Mouse (Mus musculus): Measurements from ENCODE around the gene Slain1. TPM values are rescaled to one million over a fixed set of nuclear protein-coding genes. Genes with fewer than 3 reads are reported as not detected.

The Slain1 gene
- polyA plus RNA-seq, 1 experiment from 2014 or later, result 4.6 TPM

- DNase-seq (ENCODE audit: low spot score), result no peak
- Histone ChIP-seq H3K36me3 (peaks cover 7% of the 10 kb centered on the region; the same call in 1 of the 2 replicates), H3K27ac (replicated peaks) (peak overlapping the region; percentile 70; the same call in 1 of the 2 replicates), H3K4me1 (peaks cover 53% of the 10 kb centered on the region), H3K9me3 (replicated peaks) (no peaks in the 10 kb centered on the region), H3K4me3 (no peak overlapping the region), H3K27me3 (ENCODE audit: low read depth, poor library complexity, severe bottlenecking) (no peaks in the 10 kb centered on the region)
- WGBS, result 66% methylated on average over 7 of the region's 7 CpGs
Measured at GRCm38 (mm10) chr14:103680285-103680819, 30.3 kb downstream of the Slain1 start.

GRCm38 (mm10) chr14:103682633-103683390, 32.8 kb downstream of the Slain1 start:
- Histone ChIP-seq H3K4me1 (peaks cover 53% of the 10 kb centered on the region), H3K36me3 (peaks cover 16% of the 10 kb centered on the region), H3K27ac (replicated peaks) (no peak overlapping the region), H3K9me3 (replicated peaks) (no peaks in the 10 kb centered on the region), H3K4me3 (no peak overlapping the region), H3K27me3 (ENCODE audit: low read depth, poor library complexity, severe bottlenecking) (no peaks in the 10 kb centered on the region)
- 65% methylated on average over 9 of the region's 9 CpGs for WGBS
- DNase-seq (ENCODE audit: low spot score), result no peak

- DNase-seq (ENCODE audit: low spot score), result no peak
- Histone ChIP-seq H3K9me3 (replicated peaks) (no peaks in the 10 kb centered on the region), H3K36me3 (peaks cover 40% of the 10 kb centered on the region), H3K27ac (replicated peaks) (no peak overlapping the region), H3K27me3 (ENCODE audit: low read depth, poor library complexity, severe bottlenecking) (no peaks in the 10 kb centered on the region), H3K4me3 (no peak overlapping the region), H3K4me1 (peaks cover 16% of the 10 kb centered on the region)
- WGBS, result 82% methylated on average over 2 of the region's 2 CpGs
Measured at GRCm38 (mm10) chr14:103686994-103687393, 37.0 kb downstream of the Slain1 start.

- H3K9me3 ChIP-seq (replicated peaks), result no peaks in the 10 kb centered on the region
- H3K27ac ChIP-seq (replicated peaks), result no peak overlapping the region
- H3K4me1 ChIP-seq, result no peaks in the 10 kb centered on the region
- no peaks in the 10 kb centered on the region for H3K27me3 ChIP-seq (ENCODE audit: low read depth, poor library complexity, severe bottlenecking)
- H3K36me3 ChIP-seq, result peaks cover 56% of the 10 kb centered on the region
- no peak overlapping the region for H3K4me3 ChIP-seq
- DNase-seq (ENCODE audit: low spot score), result peak; percentile 51
- 47% methylated on average over 1 of the region's 1 CpGs for WGBS
Measured at GRCm38 (mm10) chr14:103694295-103694694, 44.3 kb downstream of the Slain1 start.

GRCm38 (mm10) chr14:103695620-103696019, 45.6 kb downstream of the Slain1 start:
- no peak for DNase-seq (ENCODE audit: low spot score)
- H3K27me3 ChIP-seq (ENCODE audit: low read depth, poor library complexity, severe bottlenecking), result no peaks in the 10 kb centered on the region
- H3K36me3 ChIP-seq, result peaks cover 60% of the 10 kb centered on the region
- H3K27ac ChIP-seq (replicated peaks), result no peak overlapping the region
- H3K4me1 ChIP-seq, result no peaks in the 10 kb centered on the region
- H3K4me3 ChIP-seq, result no peak overlapping the region
- no peaks in the 10 kb centered on the region for H3K9me3 ChIP-seq (replicated peaks)
- WGBS, result 83% methylated on average over 3 of the region's 3 CpGs

GRCm38 (mm10) chr14:103697101-103697500, 47.1 kb downstream of the Slain1 start:
- H3K36me3 ChIP-seq, result peaks cover 58% of the 10 kb centered on the region
- WGBS, result 89% methylated on average over 7 of the region's 7 CpGs
- no peak for DNase-seq (ENCODE audit: low spot score)
- no peak overlapping the region for H3K27ac ChIP-seq (replicated peaks)
- no peaks in the 10 kb centered on the region for H3K9me3 ChIP-seq (replicated peaks)
- H3K27me3 ChIP-seq (ENCODE audit: low read depth, poor library complexity, severe bottlenecking), result no peaks in the 10 kb centered on the region
- H3K4me1 ChIP-seq, result no peaks in the 10 kb centered on the region
- no peak overlapping the region for H3K4me3 ChIP-seq

- DNase-seq (ENCODE audit: low spot score), result no peak
- Histone ChIP-seq H3K36me3 (peaks cover 77% of the 10 kb centered on the region), H3K27ac (replicated peaks) (no peak overlapping the region), H3K27me3 (ENCODE audit: low read depth, poor library complexity, severe bottlenecking) (no peaks in the 10 kb centered on the region), H3K9me3 (replicated peaks) (no peaks in the 10 kb centered on the region), H3K4me3 (no peak overlapping the region), H3K4me1 (no peaks in the 10 kb centered on the region)
- 96% methylated on average over 6 of the region's 6 CpGs for WGBS
Measured at GRCm38 (mm10) chr14:103699308-103699707, 49.3 kb downstream of the Slain1 start.

- Histone ChIP-seq H3K9me3 (replicated peaks) (no peaks in the 10 kb centered on the region), H3K4me3 (no peak overlapping the region), H3K36me3 (peaks cover 73% of the 10 kb centered on the region), H3K27me3 (ENCODE audit: low read depth, poor library complexity, severe bottlenecking) (no peaks in the 10 kb centered on the region), H3K27ac (replicated peaks) (no peak overlapping the region), H3K4me1 (no peaks in the 10 kb centered on the region)
- no peak for DNase-seq (ENCODE audit: low spot score)
- 97% methylated on average over 18 of the region's 18 CpGs for WGBS
Measured at GRCm38 (mm10) chr14:103702516-103702915, 52.5 kb downstream of the Slain1 start.

GRCm38 (mm10) chr14:103704771-103705170, 54.7 kb downstream of the Slain1 start:
- Histone ChIP-seq H3K36me3 (peaks cover 57% of the 10 kb centered on the region), H3K4me3 (no peak overlapping the region), H3K4me1 (no peaks in the 10 kb centered on the region), H3K27ac (replicated peaks) (no peak overlapping the region), H3K27me3 (ENCODE audit: low read depth, poor library complexity, severe bottlenecking) (no peaks in the 10 kb centered on the region), H3K9me3 (replicated peaks) (no peaks in the 10 kb centered on the region)
- WGBS, result 87% methylated on average over 13 of the region's 13 CpGs
- no peak for DNase-seq (ENCODE audit: low spot score)

- no peak for DNase-seq (ENCODE audit: low spot score)
- Histone ChIP-seq H3K36me3 (peaks cover 54% of the 10 kb centered on the region), H3K27ac (replicated peaks) (no peak overlapping the region), H3K27me3 (ENCODE audit: low read depth, poor library complexity, severe bottlenecking) (no peaks in the 10 kb centered on the region), H3K4me3 (no peak overlapping the region), H3K4me1 (no peaks in the 10 kb centered on the region), H3K9me3 (replicated peaks) (no peaks in the 10 kb centered on the region)
- WGBS, result 95% methylated on average over 6 of the region's 6 CpGs
Measured at GRCm38 (mm10) chr14:103706347-103706746, 56.3 kb downstream of the Slain1 start.

GRCm38 (mm10) chr14:103708601-103709000, 58.6 kb downstream of the Slain1 start:
- WGBS, result 77% methylated on average over 2 of the region's 2 CpGs
- H3K36me3 ChIP-seq, result peaks cover 38% of the 10 kb centered on the region
- DNase-seq (ENCODE audit: low spot score), result no peak

GRCm38 (mm10) chr14:103709261-103709660, 59.2 kb downstream of the Slain1 start:
- H3K36me3 ChIP-seq, result peaks cover 31% of the 10 kb centered on the region
- no peaks in the 10 kb centered on the region for H3K4me1 ChIP-seq
- H3K27ac ChIP-seq (replicated peaks), result no peak overlapping the region
- no peaks in the 10 kb centered on the region for H3K9me3 ChIP-seq (replicated peaks)
- 91% methylated on average over 11 of the region's 11 CpGs for WGBS
- DNase-seq (ENCODE audit: low spot score), result no peak
- no peaks in the 10 kb centered on the region for H3K27me3 ChIP-seq (ENCODE audit: low read depth, poor library complexity, severe bottlenecking)
- H3K4me3 ChIP-seq, result no peak overlapping the region

More at GRCm38 (mm10) chr14:103708601-103709000, 58.6 kb downstream of the Slain1 start:
- no peak overlapping the region for H3K27ac ChIP-seq (replicated peaks)
- no peak overlapping the region for H3K4me3 ChIP-seq
- H3K9me3 ChIP-seq (replicated peaks), result no peaks in the 10 kb centered on the region
- H3K27me3 ChIP-seq (ENCODE audit: low read depth, poor library complexity, severe bottlenecking), result no peaks in the 10 kb centered on the region
- H3K4me1 ChIP-seq, result no peaks in the 10 kb centered on the region

- no peak overlapping the region for H3K27ac ChIP-seq (replicated peaks)
- H3K4me3 ChIP-seq, result no peak overlapping the region
- H3K36me3 ChIP-seq, result peaks cover 10% of the 10 kb centered on the region
- no peaks in the 10 kb centered on the region; the same call in 1 of the 2 replicates for H3K27me3 ChIP-seq (ENCODE audit: low read depth, poor library complexity, severe bottlenecking)
- DNase-seq (ENCODE audit: low spot score), result no peak
- H3K9me3 ChIP-seq (replicated peaks), result no peaks in the 10 kb centered on the region
- H3K4me1 ChIP-seq, result no peaks in the 10 kb centered on the region
- 96% methylated on average over 5 of the region's 5 CpGs for WGBS
Measured at GRCm38 (mm10) chr14:103712986-103713385, 63.0 kb downstream of the Slain1 start.
